Mouse (Mus musculus) liver, adult 2 months (tissue): ENCODE measurements around the gene Rbm5.

Experiments
- CTCF ChIP-seq: fragments of 200-500 bp; IDR thresholded peaks from 2 replicates; pipeline ENCODE4 v1.5.1; 2011; ENCODE audit warnings: low read depth, low read length, control low read depth
- POLR2A ChIP-seq: fragments of 200-500 bp; IDR thresholded peaks from 2 replicates; pipeline ENCODE4 v1.6.1; 2011; ENCODE audit warnings: low read length, control low read depth; ENCODE audit not compliant: insufficient read depth; ENCODE audit errors: extremely low read depth

- TF ChIP-seq CTCF, result no peak
- no peak for TF ChIP-seq POLR2A
Measured at GRCm38 (mm10) chr9:107693433-107693987, 77.3 kb downstream of the Rbm5 start.
